26 mouse cellular contexts compared by ENCODE assay signal in genomic region chr8:117762776-117763175, GRCm38 (mm10). TPM values are rescaled to one million over a fixed set of nuclear protein-coding genes. Genes with fewer than 3 reads are reported as not detected.
DNase-seq lines count a peak whose midpoint lies in the region; ATAC-seq lines count a peak whose summit lies in the region.
"Had no signal": no experiment of that assay in that cellular context is flagged by ENCODE, and none has a peak within 500 bp of the region (broad histone marks: within the 10 kb centered on the region; RNA-seq: fewer than 3 reads in every experiment).

No protein-coding gene starts in this region.

- H3K9ac ChIP-seq in midbrain, embryonic 11.5 days (ENCODE audit: low read length) = no peak overlapping the region
- no peak overlapping the region for H3K9ac ChIP-seq in midbrain, embryonic 16.5 days (ENCODE audit: low read depth, low read length)
- 0 out of 2 replicates have a peak overlapping the region, but pooled peaks have one; percentile 17 for H3K9ac ChIP-seq in liver, embryonic 13.5 days
- no peak overlapping the region for H3K9ac ChIP-seq in liver, embryonic 15.5 days
- H3K9ac ChIP-seq: embryonic facial prominence, embryonic 12.5 days; embryonic facial prominence, embryonic 15.5 days; forebrain, postnatal 0 days; heart, embryonic 13.5 days; hindbrain, embryonic 14.5 days had no signal

- no peak for ATAC-seq in midbrain, embryonic 11.5 days (ENCODE audit: low FRiP score)
- no peak for ATAC-seq in midbrain, embryonic 16.5 days
- peak; percentile 73 for ATAC-seq in liver, embryonic 13.5 days (ENCODE audit: low read depth)
- peak; percentile 58 for ATAC-seq in liver, embryonic 15.5 days (ENCODE audit: insufficient read depth)
- ATAC-seq: activated CD4-positive, CD25-positive, alpha-beta regulatory T cell, adult 4 months; CD4-positive, CD25-positive, alpha-beta regulatory T cell, adult 4 months; forebrain, embryonic 14.5 days; forebrain, postnatal 0 days; hindbrain, postnatal 0 days had no signal

- H3K36me3 ChIP-seq in midbrain, embryonic 11.5 days (ENCODE audit: control insufficient read depth, insufficient read depth, low read length) = no peaks in the 10 kb centered on the region
- H3K36me3 ChIP-seq in midbrain, embryonic 16.5 days (ENCODE audit: control insufficient read depth, insufficient read depth, low read length) = no peaks in the 10 kb centered on the region
- H3K36me3 ChIP-seq in liver, embryonic 13.5 days = no peaks in the 10 kb centered on the region
- H3K36me3 ChIP-seq in liver, embryonic 15.5 days (replicated peaks) = 0 out of 2 replicates have a peak, but pooled peaks cover 9% of the 10 kb centered on the region
- H3K36me3 ChIP-seq: embryonic facial prominence, embryonic 12.5 days; embryonic facial prominence, embryonic 15.5 days; heart, embryonic 10.5 days; heart, embryonic 13.5 days had no signal

- H3K4me1 ChIP-seq in midbrain, embryonic 11.5 days (ENCODE audit: control insufficient read depth, insufficient read depth, low read length) = no peaks in the 10 kb centered on the region
- no peaks in the 10 kb centered on the region for H3K4me1 ChIP-seq in midbrain, embryonic 16.5 days (ENCODE audit: control insufficient read depth, insufficient read depth, low read length)
- H3K4me1 ChIP-seq in liver, embryonic 13.5 days (replicated peaks) = peaks cover 37% of the 10 kb centered on the region
- H3K4me1 ChIP-seq in liver, embryonic 15.5 days (replicated peaks) = peaks cover 37% of the 10 kb centered on the region
- H3K4me1 ChIP-seq: embryonic facial prominence, embryonic 12.5 days; embryonic facial prominence, embryonic 15.5 days had no signal

- no peaks in the 10 kb centered on the region for H3K9me3 ChIP-seq in midbrain, embryonic 11.5 days (ENCODE audit: control insufficient read depth, low read length)
- H3K9me3 ChIP-seq in midbrain, embryonic 16.5 days (replicated peaks; ENCODE audit: control insufficient read depth, low read length, poor library complexity, severe bottlenecking) = 0 out of 2 replicates have a peak, but pooled peaks cover 2% of the 10 kb centered on the region
- H3K9me3 ChIP-seq in liver, embryonic 13.5 days (replicated peaks) = no peaks in the 10 kb centered on the region
- H3K9me3 ChIP-seq in liver, embryonic 15.5 days (replicated peaks) = no peaks in the 10 kb centered on the region
- H3K9me3 ChIP-seq: embryonic facial prominence, embryonic 12.5 days; embryonic facial prominence, embryonic 15.5 days; heart, embryonic 10.5 days had no signal

- 91% methylated on average over 6 of the region's 6 CpGs for WGBS in midbrain, embryonic 11.5 days
- WGBS in midbrain, embryonic 16.5 days = 90% methylated on average over 6 of the region's 6 CpGs
- WGBS in liver, embryonic 13.5 days (ENCODE audit: insufficient replicate concordance) = 57% methylated on average over 6 of the region's 6 CpGs
- WGBS in liver, embryonic 15.5 days (ENCODE audit: insufficient replicate concordance) = 59% methylated on average over 6 of the region's 6 CpGs

- no peaks in the 10 kb centered on the region for H3K27me3 ChIP-seq in midbrain, embryonic 11.5 days (ENCODE audit: control insufficient read depth, insufficient read depth, low read length)
- no peaks in the 10 kb centered on the region for H3K27me3 ChIP-seq in midbrain, embryonic 16.5 days (ENCODE audit: control insufficient read depth, insufficient read depth, low read depth, low read length)
- 0 out of 2 replicates have a peak, but pooled peaks cover 4% of the 10 kb centered on the region for H3K27me3 ChIP-seq in liver, embryonic 13.5 days
- no peaks in the 10 kb centered on the region; the same call in 1 of the 2 replicates for H3K27me3 ChIP-seq in liver, embryonic 15.5 days
- H3K27me3 ChIP-seq: embryonic facial prominence, embryonic 12.5 days; embryonic facial prominence, embryonic 15.5 days had no signal

- H3K27ac ChIP-seq in midbrain, embryonic 11.5 days (ENCODE audit: low read depth, low read length) = no peak overlapping the region
- H3K27ac ChIP-seq in midbrain, embryonic 16.5 days (ENCODE audit: low read length) = no peak overlapping the region
- 0 out of 2 replicates have a peak overlapping the region, but pooled peaks have one; percentile 39 for H3K27ac ChIP-seq in liver, embryonic 13.5 days
- no peak overlapping the region for H3K27ac ChIP-seq in liver, embryonic 15.5 days (replicated peaks)
- H3K27ac ChIP-seq: embryonic facial prominence, embryonic 12.5 days; embryonic facial prominence, embryonic 15.5 days; gastrocnemius, adult 2 months; heart, adult 2 months; heart, embryonic 10.5 days; heart, embryonic 13.5 days; hindbrain, embryonic 14.5 days; hindbrain, postnatal 0 days had no signal

- H3K4me3 ChIP-seq in midbrain, embryonic 11.5 days (ENCODE audit: low read depth, low read length) = no peak overlapping the region
- H3K4me3 ChIP-seq in midbrain, embryonic 16.5 days (ENCODE audit: low read depth, low read length) = no peak overlapping the region
- H3K4me3 ChIP-seq in liver, embryonic 13.5 days (replicated peaks) = no peak overlapping the region
- H3K4me3 ChIP-seq in liver, embryonic 15.5 days (replicated peaks) = no peak overlapping the region
- H3K4me3 ChIP-seq: embryonic facial prominence, embryonic 12.5 days; embryonic facial prominence, embryonic 15.5 days; gastrocnemius, adult 2 months; heart, adult 2 months; heart, embryonic 10.5 days; heart, embryonic 13.5 days had no signal

- H3K4me2 ChIP-seq in midbrain, embryonic 11.5 days = no peak overlapping the region
- H3K4me2 ChIP-seq in midbrain, embryonic 16.5 days (ENCODE audit: low read length) = no peak overlapping the region
- 0 out of 2 replicates have a peak overlapping the region, but pooled peaks have one; percentile 6 for H3K4me2 ChIP-seq in liver, embryonic 13.5 days
- no peak overlapping the region; the same call in 1 of the 2 replicates for H3K4me2 ChIP-seq in liver, embryonic 15.5 days
- H3K4me2 ChIP-seq: embryonic facial prominence, embryonic 12.5 days; embryonic facial prominence, embryonic 15.5 days; heart, embryonic 13.5 days; hindbrain, embryonic 14.5 days had no signal

- DNase-seq in midbrain, embryonic 11.5 days (ENCODE audit: low spot score, missing footprints) = peak; percentile 60
- peak; percentile 33 for DNase-seq in liver, embryonic 13.5 days
- DNase-seq in MN1 (ENCODE audit: low spot score) = no peak
- DNase-seq in heart, adult 11 months = no peak
- DNase-seq: adrenal gland, adult 8-10 months; adrenal gland, postnatal 25 days; cerebellum, adult 18-20 months; cerebellum, adult 9-11 months; cerebellum, postnatal 25 days; forebrain, postnatal 0 days; gastrocnemius, adult 2 months; gastrocnemius, postnatal 25 days; heart, adult 2 months; heart, postnatal 14 days; heart, postnatal 4 days had no signal

RNA-seq across cellular contexts. Expression of gene Mphosph6, which starts 39.0 kb away (rescaled TPM):
- polyA plus RNA-seq in midbrain, embryonic 11.5 days (2014; fragmentation: Nextera tagmentation; extraction: Ambion mirVana) = 59.0 and 61.4 TPM in 2 replicates
- 31.6 and 33.1 TPM in 2 replicates for polyA plus RNA-seq in midbrain, embryonic 16.5 days (2015; fragmentation: Nextera tagmentation; extraction: Ambion mirVana)
- 44.9 and 53.7 TPM in 2 replicates for polyA plus RNA-seq in liver, embryonic 13.5 days (2015; fragmentation: Nextera tagmentation; extraction: Ambion mirVana)
- polyA plus RNA-seq in liver, embryonic 15.5 days (2015; fragmentation: Nextera tagmentation; extraction: Ambion mirVana) = 23.9 and 28.4 TPM in 2 replicates

Comparison
In these comparisons a context has a peak if more than half of its experiments do, and no peak if none do; other contexts are left out.
1. ATAC-seq: peak in liver, embryonic 13.5 days (single experiment) and liver, embryonic 15.5 days (single experiment); none in midbrain, embryonic 11.5 days (single experiment) and midbrain, embryonic 16.5 days (single experiment).
2. DNase-seq: peak in midbrain, embryonic 11.5 days (single experiment) and liver, embryonic 13.5 days (single experiment); none in MN1 (single experiment) and heart, adult 11 months (single experiment).